Mouse (Mus musculus) layer of hippocampus, postnatal 14 days (tissue): ENCODE data around the gene Hspb3. TPM values are rescaled to one million over a fixed set of nuclear protein-coding genes. Genes with fewer than 3 reads are reported as not detected.
A peak's percentile ranks its signal among the peaks of the same experiment; 100 is the strongest.

Experiments
- DNase-seq, 2 experiments: peaks; one replicate each; pipeline ENCODE4 v3.0.0; 2021 to 2022; ENCODE audit warnings: low spot score in 2 of 2, mixed read lengths in 1 of 2
- long read RNA-seq, 2 experiments: library from polyadenylated mRNA; stranded (forward); transcript quantifications; one replicate each; pipeline ENCODE4 v2.0.0; 2021
- total RNA-seq, 2 experiments: library from RNA; stranded (reverse); gene quantifications; 2 replicates each; pipeline ENCODE4 v1.2.3; 2021

Gene Hspb3
- total RNA-seq = 1 to 10 TPM; 1.2 to 1.5 TPM
- long read RNA-seq, experiment 1, partial matches to known transcripts = 0 of 1 reads
- long read RNA-seq, experiment 1, other reads (novel, unspliced or antisense) = 0 of 1 reads
- long read RNA-seq, experiment 2, partial matches to known transcripts = 0 of 1 reads
- long read RNA-seq, experiment 2, other reads (novel, unspliced or antisense) = 0 of 1 reads

DNA sequence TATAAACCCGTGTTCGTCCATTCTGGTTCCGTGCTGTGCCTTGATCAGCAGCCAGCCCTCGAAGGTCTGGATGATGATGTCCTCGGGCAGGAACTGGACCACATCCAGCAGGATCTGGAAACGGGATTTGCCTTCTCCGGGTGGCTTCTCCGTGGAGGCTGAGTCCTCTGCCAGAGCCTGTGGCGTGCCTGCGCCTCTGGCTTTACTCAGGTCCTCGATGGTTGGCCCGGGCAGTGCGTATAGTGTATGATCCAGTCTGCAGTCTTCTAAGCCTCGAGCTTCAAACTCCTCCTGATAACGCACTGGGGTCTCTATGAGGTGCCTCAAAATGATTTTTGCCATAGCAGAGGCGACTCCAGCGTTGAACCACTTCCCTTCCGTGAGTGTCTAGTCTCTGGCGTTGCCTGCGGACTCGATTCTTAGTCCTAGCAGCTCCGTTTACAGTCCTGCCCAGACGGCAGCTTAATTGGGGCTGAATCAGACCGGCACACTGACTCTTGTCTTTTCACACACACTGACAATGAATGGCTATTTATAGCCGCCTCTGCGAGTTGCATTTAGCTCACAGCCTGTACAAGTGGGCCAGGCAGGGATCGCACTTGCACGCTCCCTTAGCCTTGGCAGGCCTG, at the start of gene Hspb3:
TSS of gene Hspb3 (minus strand) at position 526 of the 629 bp plus-strand sequence.
- DNase-seq = peak in 1 of 2 experiments; percentile 34

DNA sequence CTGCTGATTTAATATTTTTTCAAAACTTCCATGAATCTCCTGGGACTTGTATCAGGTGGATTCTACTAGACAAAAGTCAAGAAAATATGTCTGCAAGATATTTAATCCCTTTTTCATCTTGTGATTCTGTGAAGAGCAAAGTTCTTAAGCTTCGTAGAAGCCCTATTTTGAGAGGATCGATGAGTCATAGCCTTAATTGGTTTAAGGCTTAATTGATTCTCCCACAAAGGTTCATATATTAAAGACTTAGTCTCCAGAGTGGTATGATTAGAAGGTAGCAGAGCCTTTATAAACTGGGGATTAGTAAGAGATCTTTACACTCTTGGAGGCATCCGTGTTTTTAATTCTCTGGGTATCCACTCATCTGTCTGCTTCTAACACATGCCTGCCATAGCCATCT, 49.7 kb upstream of the Hspb3 start:
- DNase-seq = no peak

DNA sequence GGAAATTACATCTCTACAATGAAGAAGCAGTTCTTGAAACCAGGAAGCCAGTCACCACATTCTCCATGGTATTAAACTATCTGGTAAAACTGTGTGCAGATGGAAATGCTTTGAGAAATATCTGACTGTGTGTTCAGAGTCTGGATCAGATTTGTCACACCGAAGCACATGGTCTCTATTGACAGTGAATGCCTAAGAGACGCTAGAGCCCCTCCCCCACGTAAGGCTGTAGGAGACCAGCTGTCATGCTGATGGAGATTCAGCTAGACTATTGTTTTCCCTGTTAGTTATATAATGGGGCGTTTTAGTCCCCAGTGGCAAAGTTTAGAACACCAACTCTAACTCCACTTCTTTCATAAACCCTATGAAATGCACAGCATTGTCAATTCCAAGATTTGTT, 42.7 kb upstream of the Hspb3 start:
- peak in 1 of 2 experiments; percentile 36 for DNase-seq

DNA sequence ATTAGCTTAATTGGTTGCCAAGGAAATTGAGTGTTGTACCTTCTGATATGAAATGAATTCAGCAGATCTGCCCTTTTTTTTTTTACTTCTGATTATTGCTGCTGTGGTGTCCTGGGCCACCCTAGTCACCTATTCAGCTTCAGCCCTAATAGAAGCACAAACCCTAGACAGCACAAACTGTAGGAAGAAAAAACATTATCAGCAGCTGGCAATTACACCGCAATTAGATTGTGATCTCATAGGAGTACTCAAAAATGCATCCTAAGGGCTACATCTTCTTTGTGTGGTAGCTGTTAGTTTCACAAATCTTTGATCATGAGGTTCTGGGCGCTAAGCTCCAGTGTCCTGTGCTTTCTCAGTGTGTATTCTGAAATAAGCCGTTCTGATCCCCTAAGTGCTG, 37.7 kb upstream of the Hspb3 start:
- DNase-seq = no peak

DNA sequence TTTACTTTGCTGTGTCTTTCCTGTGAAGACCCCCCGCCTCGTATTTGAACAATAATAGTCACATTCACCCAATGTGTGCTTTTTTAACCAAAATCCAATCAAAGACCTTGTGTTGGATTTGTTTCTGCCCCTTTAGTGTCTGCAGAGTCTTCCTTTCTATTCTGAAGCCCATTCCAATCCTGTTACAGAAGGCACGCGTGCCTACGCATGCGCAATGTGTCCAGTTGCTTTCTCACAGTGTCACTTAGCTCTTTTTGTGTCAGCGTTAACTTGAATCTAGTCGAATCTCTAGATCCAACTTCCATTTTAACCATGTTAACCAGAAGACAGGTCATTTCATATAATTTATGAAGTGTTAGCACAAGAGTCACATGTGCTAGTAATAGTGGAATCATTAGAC, 36.5 kb upstream of the Hspb3 start:
- DNase-seq = no peak

DNA sequence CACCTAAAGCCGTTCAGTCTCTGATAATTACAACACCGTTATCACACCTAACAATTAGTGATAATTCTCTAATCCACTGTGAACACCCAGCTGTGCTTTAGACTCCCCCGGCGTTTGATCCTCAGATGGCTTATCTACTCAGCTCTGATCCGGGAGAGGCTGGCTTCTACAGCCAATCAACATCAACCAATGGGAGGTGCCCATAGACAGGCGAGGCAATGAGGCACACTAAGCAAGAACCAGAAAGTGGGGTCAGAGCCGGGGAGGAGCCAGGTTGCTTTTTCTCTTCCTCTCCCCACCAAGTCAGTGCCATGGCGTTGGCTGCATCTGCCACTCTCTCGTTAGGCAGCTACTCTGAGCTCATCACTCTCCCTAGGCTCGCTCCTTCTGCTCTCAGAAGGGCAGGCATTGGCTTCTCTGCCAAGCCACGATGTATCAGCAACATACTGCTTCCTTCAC, 36.0 kb upstream of the Hspb3 start:
- DNase-seq = no peak

DNA sequence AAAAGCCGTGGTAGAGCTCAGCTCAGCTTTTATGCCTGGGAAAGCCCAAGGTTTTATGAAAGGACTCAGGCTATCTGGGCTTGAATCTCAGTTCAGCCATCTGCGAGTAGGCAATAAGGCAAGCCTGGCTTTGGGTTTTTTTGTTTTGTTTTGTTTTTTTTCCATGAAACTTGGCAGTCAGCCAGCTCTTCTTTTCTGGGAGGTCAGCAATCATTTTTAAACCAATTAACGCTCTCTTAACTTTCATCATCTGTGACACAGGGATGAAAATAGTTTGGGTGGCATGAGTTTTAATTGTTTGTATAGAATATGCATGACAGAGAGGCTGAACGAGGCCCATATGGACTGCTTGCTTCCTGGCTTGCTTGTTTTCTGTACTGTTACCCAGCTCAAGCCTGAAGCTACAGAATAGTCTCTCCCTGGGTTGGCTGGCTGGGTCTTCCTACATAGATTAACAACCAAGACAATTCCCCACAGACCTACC, 33.4 kb upstream of the Hspb3 start:
- DNase-seq = peak in 1 of 2 experiments; percentile 43

DNA sequence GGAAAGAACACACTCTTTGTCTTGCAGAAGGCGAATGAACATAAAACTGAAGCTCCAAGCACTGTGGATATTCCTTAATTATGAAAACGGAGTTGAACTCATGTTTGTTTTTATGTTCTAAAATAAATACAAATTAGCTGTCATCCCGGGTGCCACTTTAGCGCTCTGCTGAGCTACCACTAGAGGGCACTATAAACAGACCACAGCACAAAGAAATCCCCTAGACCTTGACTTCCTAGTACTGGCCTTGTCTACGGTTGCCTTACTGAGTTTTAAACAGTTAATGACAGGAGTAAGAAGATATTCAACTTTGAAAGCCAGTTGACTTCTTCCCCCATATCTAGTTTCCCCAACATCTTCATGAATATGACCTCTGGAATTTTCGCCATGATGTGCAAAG, 29.9 kb upstream of the Hspb3 start:
- peak; percentile 35 to 66 for DNase-seq

DNA sequence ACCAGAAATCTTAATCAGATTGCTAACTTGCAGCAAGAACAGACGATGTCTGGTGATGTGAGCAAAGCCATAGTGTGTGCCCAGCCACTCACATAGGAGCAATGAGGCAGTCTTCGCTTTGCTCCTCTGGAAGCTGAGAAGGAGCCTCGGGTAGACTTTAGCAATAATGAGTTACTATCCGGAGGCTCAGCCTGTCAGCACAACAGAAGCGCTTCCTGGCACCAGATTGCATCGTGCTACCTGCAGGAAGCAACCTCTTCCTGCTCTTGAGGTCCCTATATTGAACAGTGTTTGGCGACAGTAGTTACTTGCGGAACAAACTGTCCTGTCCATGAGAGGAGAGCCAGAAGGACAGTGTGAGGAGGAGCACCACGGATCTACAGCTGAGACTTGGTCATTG, 28.2 kb upstream of the Hspb3 start:
- no peak for DNase-seq

DNA sequence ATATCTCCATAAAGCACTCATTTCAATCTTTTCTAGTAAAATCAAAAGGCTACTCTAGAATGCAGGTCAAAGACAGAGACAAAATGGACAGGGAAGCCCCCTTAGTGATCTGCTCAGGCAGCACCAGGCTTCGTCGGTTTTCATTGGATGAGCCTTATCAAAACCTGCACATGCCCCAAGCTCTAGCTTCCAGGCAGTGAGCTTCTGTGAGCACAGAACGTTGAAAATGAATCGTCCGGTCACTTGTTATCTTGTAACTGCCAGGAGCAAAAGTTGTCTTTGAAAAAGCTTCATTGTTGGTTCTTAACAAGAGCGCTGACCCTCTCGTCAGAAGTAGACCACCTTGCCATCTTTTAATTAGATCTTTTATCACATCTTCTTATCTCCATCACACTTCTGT, 26.4 kb upstream of the Hspb3 start:
- no peak for DNase-seq

DNA sequence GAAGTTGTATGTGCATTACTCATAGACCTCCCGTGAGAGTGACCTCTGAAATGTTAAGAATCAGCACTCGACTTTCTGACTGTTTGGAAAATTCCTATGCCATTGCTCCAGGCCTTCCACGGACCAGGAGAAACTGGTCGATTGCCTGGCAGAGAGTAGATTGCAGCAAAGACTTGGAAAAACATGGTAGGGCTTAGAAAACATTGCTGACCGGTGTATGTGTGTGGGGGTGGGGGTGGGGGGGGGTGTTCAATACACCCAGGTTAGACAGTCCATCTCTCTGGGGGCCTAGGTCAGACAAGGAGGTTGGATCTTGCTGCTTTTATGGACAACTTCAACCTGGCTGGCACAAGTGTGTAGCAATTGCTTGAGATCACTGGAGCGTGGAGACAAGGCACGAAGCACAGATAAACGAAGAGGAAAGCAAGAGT, 23.2 kb upstream of the Hspb3 start:
- DNase-seq = no peak

DNA sequence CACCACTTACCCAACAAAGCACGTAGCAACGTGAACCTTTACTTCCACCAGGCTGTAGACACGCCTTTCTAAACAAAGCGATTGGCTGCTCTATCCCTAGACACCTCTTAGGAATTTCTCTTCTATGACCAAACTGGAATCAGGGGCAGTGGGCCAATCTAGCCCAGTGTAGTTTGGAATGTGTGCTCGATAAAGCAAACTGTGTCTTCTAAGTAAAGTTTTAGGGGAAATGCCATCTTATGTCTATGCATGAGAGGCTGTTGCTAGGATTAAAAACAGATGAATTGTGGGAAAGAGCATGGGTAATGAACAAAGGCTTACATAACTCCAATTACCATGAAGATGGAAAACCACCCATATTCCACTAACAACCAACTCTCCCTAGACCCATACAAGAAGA, 19.3 kb upstream of the Hspb3 start:
- DNase-seq = no peak

DNA sequence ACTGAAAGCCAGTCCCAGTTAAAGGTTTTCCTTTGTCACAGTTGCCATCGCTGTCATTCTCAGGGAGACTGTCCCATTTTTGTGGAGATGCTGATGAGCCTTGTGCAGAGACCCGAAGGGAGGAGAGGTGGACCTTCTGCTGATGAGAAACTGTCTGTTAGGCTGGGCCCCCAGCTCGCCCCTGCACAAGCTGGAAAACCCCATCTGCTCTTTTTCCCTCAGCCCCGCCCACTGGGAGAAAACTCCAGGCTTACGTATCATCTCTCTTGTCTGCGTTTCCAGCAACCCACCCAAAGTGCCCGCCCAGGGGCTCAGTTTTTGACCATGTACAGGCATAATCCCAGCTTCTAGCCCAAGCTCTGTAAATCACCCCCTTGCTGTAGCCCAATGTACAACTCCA, 17.2 kb upstream of the Hspb3 start:
- no peak for DNase-seq

DNA sequence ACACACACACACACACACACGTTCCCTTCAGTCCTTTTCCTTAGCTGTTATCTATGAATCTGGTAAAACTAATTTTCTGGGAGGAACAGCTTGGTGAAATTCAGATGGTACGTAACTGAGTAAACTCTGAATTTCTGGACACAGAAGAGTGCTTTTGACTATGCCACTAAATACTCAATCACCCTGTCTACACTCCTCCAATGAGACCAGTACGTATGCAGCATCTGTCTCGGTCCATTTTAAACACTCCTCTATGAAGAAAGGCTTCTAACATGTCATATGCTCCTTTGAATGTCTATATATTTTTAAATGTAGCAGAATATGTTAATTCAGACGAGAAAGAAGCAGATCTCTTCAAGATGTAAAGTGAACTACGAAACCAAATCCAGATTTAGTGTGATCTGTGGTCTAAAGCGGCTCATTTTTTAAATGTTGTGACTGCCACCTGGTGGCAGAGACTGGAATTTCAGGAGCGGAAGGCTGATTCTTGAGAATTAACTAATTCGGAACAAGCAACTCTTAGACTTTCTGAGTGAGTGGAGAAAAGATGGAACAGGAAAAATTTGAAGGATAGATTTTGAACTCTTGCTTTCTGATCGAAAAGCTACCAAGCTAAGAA, 6.1 kb upstream of the Hspb3 start:
- DNase-seq = peak; percentile 62 to 74

DNA sequence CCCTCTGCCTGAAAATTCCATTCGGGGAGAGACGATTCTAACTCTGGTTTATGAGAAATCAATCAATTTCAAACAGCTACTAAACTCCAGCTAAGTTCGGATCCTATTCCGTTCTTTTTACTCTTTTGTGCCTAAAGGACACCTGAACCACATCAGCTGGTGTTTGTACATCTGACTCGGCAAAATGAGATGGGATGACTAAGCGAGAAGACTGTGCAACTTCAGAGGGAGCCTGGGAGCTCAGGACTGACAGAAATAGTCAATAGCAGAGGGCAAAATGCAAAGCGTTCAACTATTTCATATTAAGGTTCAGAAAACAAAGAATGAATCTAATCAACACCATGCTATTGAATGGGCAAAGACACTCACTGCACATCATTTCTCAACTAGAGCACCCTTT, 407 bp upstream of the Hspb3 start:
- DNase-seq = no peak

DNA sequence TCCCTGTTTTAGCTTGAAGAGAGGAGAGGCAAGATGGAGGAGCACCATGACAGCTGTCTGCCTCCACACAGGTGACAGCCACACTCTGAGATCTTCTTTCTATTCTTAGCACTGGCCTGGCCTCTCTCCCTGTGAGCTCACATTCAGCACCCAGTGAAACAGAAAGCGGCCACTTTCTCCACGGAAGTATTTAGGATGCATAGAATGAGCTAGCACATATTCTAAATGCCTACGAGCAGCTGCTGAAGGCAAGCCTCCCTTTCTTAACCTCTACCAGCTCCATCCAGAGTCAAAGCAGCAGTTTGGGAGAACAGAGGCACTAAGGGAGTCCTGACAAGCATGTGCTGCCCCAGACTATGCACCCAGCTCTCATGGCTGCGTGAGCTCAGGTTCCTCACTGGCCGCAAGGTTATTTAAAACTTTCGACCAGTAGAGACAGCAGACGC, 1.6 kb downstream of the Hspb3 start:
- DNase-seq = no peak

DNA sequence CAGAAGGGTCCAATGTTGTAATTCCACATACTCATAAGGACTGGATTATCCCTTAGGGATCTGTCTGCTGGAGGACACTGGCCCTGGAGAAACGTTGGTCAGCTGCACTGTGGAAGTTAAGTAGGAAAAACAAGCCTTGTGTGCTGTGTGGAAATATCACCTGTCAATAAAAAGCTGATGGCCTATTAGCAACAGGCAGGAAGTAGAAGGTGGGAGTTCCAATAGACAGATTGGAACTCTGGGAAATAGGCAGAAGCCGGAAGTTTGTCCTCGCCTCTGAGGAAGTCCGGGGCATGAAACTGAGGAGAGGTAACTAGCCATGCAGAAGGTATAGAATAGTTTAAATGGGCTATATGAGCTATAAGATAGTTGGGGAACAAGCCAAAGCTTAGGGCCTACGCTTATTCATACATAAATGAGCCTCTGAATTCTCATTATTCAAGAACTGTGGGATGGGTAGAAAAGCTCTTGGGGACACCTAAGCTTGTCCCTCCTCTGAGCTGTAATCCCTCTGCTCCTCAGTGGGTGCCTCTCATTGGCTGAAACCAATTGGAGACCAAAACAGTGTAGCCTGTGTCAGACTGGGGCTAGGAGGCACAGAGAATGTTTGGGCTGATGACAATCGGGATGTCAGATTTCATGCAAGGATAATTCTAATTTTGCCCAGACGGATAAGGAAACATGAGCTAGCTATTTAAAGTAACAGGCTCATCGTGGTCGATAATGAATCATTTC, 2.7 kb downstream of the Hspb3 start:
- DNase-seq = no peak

DNA sequence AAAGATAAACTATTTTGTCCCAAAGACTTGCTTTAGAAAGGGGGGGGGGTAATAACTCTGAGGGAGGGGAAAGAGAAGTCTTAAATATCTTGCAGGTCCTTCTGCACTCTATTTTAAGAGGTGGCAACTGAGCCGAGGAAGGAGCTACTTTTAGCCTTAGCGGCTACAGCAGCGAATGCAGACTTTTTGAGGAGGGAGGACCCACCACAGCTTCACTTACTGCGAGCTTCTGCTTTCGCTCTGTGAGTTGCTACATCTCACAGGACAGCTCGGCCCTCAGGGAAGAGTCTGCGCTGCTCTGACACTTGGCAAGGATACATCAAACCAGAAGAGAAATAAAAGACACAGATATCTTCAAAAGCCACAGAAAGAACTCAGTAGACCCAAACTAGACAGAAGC, 6.3 kb downstream of the Hspb3 start:
- DNase-seq = no peak

DNA sequence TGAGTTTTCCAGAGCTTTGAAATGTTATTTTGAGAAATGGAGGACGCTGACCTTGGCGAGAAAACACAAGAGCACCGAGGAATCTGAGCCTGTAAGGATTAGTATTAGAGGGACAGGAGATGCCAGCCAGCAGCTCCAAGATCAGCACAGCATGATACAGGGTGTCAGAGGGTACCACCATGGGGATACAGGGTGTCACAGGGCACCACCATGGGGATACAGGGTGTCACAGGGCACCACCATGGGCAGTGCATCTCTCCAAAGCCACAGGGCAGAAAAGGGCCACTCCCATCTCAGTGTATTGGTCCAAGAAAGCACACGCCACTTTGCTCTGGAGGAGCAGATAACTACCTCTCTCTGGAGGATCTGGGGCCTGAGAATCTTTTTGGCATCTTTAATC, 6.8 kb downstream of the Hspb3 start:
- DNase-seq = no peak

DNA sequence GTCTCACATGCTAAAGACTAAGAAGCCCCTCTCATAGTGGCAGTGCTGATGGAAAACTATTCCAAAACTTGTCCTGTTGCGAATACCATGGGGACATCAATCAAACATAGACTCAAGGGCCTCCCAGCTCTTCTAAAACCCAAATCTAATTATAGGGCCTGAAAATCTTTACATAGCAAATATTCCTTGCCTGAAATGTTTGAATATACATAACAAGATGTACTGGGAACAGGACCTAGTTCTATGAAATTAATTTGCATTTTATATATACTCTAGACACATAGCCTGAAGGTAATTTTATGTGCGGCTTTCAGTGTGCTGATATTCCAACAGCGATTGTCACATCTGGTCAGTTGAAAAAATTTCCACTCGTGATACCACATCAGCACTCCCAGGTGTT, 8.0 kb downstream of the Hspb3 start:
- no peak for DNase-seq

DNA sequence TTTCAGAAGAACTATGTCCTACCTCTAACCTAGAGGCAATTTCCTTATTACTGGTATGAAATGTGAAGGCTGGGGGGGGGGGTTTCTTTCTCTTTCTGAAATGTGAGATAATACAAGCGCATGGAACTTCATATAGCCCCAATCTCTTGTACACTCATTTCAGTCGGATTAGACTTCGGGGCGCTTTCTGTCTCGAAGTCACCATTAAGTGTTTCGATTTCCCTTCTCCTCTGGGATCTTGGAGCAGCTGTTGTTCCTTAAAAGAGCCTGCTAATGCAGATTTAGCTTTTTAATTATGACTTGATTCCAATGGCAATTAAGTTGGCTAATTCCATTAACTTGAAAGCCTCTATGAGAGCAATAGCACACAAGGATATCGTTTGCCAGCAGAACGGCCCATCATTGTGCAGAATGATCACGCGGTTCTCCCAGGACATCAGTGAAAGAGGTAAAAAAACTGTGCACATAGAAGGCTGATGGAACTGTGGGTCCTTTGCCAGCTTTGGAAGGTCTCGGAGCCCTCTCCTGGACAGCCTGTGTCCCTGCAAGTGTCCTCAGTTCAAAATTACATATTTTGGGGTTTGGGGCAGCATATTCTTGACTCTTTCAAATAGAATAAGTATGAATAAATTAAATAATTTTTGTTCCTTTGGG, 22.4 kb downstream of the Hspb3 start:
- DNase-seq = no peak
